Mouse (Mus musculus) urinary bladder, postnatal 4 days (tissue): ENCODE data around the gene Rpl18.

Experiments
- DNase-seq, 2 experiments: peaks; one replicate each; pipeline ENCODE4 v3.0.0; 2021 to 2022; ENCODE audit warnings: low spot score in 2 of 2

The Rpl18 gene

DNA sequence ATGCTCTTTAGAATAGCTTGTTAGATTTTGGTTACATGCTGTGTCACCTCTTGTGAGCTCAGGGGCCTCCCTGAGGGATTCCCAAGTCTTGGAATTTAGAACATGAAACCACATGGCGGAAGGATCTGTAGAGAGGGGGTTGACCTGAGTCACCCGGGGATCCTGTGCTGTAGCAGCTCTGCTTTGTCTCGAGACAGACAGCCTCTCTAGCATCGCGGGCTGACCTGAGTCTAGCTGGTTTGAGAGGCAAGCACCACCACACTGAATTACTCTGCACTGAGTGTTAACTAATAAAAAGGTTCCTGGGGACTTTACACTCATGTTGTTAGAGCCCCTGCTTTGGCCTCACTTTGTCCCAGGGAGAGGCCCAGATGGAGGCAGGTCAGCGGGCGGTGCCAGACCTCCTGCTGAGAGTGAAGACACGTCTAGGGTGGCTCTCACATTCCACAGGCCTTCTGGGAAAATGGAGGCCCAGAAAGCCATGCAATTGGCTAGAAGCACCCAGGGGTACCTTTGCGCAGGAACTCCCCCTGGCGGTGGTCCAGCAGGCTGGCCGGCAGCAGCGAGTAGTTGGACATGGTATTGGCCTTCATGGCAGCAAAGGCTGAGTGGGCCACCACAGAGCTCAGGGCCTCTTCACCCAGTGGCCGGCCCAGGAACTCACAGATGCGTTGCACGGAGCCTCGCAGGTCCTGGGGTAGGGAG is 15.6 kb downstream of the Rpl18 start:
- DNase-seq = no peak

DNA sequence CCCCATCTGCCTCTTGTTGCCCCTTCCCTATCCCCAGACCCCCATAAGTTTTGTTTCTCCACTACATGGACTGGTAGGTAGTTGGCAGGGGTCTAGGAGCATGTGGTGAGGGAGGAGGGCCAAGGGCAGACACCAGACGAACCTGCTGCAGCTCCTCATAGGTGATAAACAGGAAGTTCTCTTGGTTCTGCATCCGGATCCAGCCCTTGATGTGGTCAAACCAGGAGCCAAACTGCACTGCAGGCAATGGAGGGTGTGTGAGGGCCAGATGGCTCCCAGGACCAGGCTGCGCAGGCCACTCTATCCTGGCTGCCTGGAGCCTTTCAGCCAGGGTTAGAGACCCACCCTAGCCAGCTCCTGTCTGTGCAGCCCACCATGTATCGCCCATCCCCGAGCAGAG is 18.2 kb downstream of the Rpl18 start:
- no peak for DNase-seq

DNA sequence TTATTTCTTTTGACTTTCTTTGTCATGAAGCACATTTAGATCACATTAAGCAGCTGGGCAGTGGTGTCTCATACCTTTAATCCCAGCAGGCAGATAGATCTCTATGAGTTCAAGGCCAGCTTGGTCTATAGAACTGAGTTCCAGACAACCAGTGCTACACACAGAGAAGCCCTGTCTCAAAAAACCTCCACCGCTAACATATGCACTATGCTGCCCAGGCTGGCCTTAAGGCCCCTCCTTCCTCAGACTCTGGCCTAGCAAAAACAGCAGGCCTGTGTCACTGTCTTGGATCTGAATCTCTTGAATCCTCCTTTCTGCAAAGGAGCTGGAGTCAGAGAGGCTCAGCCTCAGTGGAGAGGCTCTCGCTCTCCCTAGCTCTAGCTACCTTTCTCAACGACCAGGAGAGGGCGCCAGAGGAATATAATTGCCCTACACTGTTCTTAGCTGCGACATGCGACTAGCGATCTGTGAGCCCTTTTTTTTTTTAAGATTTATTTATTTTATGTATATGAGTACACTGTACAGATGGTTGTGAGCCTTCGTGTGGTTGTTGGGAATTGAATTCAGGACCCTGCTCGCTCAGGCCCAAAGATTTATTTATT is 24.0 kb downstream of the Rpl18 start:
- peak; percentile 64 to 79 for DNase-seq

DNA sequence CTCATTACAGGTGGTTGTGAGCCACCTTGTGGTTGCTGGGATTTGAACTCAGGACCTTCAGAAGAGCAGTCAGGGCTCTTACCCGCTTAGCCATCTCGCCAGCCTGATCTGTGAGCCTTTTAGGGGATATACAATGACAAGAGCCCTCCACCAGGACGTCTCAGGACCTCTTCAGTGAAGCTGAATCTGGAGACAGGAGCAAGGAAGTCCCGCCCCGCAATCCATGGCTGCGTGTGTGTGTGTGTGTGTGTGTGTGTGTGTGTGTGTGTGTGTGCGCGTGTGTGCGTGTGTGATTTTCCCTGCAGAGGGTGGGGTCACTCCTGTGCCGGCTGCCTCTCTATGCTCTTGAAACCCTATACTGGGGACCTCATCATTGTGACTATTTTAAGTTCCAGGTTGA is 24.6 kb downstream of the Rpl18 start:
- DNase-seq = no peak

DNA sequence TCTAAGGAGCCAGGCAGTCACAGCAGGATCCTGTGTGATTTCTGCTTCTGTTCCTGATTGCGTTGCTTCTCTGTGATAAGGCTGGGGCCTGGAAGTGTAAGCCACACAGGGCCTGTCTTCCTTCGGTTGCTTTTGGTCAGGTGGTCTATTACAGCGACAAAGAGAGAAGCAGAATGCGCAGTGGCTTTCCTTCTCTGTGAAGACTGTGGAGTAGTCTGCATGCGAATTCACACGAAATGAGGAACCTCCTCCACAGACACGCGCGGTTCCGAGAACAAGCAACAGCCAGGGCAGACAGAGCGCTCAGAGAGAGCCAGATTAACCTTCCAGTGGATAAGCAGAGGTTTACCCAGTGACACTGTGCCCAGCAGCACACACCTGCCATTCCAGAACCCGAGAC is 26.1 kb downstream of the Rpl18 start:
- DNase-seq = no peak

DNA sequence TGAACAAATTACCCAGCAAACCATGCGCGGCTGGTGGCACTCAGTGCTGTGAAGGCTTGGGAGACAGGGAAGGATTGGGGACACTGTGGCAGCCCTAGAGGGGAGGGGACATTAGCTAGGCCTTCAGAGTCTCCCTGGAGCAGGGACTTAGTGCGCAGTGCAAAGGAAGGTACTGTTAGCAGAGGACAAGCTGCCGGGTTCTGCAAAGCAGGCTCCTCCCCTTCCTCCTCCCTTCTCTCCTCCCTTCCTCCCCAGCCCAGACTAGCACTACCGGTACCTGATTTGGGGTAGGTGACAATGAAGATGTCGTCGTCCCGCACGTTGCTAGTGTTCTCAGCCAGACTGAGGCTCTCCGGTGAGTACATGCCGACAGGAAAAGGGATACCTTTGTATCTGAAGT is 26.5 kb downstream of the Rpl18 start:
- no peak for DNase-seq

DNA sequence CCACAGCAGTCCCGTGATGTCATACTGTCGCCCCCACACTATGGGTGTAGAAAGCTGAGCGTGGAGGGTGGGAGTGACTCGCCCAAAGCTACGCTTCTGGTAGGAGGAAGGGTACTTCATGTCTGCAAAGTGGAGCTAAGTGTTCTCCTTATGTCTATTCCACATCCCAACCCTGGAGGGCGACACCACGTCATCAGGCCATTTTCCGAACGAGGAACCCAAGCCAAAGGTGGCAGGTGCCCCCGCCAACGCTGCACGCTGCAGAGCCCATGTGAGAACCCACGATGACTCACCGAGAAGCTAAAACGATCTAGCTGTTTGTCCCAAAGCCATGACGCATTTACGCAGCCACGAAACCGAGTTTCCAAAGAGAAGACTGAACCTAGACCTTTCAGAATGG is 27.1 kb downstream of the Rpl18 start:
- no peak for DNase-seq

DNA sequence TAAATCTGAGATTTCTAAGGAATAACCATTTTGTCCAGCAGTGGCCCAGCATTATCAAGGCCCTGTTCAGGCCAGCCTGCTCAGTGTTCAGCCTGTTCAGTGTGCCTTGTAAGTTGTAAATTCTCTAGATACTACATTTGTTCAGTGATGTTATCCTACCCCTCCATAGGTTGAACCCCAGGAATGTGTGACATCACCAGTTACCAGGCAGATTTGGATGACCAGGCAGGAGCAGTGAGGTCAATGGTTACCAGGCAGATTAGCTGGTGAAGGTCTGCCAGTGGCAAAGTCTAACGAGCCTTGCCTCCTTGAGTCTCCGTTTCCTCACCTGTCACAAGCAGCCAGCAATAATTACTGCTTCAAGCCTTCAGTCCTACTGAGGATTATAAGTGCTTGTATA is 29.1 kb downstream of the Rpl18 start:
- peak; percentile 76 to 92 for DNase-seq

DNA sequence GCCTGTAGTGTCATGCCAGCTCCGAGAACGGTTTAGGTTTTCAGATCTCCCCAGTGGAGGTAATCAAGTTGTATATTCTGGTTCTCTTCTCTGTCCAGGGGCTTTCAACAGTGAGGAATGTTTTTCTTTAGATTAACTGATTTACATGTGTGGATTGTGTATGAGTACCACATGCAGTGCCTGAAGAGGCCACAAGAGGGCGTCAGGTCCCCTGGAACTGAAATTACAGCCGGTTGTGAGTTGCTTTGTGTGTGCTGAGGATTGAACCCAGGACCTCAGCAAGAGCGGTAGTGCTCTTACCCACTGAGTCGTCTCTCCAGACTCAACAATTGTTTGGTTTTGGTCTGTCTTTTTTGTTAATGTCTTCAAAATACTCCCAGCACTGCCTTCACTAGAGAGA is 31.3 kb downstream of the Rpl18 start:
- DNase-seq = no peak

DNA sequence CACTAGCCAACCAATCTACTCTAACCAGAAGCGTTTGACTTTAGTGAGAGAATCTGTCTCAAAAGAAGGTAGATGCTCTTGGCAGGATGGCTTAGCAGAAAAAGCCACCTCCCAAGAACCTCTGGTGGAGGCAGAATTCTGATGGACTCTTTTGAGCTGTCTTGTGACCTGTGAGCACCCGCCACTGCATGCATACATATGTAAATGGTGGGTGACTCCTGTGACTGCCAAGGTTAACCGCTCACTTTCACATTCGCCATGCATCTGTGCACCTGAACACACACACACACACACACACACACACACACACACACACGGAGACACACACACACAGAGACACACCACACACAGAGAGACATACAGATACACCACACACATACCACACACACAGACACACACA is 32.2 kb downstream of the Rpl18 start:
- no peak for DNase-seq

DNA sequence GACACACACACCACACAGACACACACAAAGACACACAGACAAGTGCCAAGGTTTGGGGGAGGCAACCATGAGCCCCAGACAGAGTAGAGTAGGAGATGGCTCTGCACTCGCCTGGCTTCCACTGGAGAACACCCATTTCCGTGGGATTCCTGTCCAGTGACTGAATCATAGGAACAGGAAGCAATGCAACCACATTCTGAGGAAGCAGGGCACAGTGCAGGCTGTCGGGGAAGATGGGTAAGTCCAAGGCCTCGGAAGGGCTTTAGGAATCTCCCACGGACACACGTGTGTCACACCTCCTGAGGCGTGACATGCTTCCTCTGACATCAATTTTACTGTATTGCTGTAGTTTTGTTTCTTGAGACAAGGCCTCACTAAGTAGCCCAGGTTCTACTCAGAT is 32.9 kb downstream of the Rpl18 start:
- no peak for DNase-seq

DNA sequence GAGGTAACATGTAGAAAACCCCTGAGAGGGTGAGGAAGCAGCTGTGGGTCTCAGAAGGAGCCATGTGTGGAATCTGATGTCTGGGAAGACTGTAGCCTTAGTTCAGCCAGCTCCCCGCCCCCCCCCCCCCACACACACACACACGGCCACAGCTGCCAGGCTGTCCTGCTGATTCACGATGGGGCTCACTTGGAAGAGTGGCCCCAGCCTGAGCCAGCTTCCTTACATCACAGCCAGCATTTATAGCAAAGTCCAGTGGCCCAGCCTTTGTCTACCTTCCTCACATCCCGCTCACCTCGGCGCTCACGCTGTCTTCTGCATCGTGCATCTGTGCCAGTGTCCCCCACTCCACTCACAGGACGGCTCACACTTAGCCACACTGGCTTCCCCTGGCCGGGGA is 34.1 kb downstream of the Rpl18 start:
- DNase-seq = no peak

DNA sequence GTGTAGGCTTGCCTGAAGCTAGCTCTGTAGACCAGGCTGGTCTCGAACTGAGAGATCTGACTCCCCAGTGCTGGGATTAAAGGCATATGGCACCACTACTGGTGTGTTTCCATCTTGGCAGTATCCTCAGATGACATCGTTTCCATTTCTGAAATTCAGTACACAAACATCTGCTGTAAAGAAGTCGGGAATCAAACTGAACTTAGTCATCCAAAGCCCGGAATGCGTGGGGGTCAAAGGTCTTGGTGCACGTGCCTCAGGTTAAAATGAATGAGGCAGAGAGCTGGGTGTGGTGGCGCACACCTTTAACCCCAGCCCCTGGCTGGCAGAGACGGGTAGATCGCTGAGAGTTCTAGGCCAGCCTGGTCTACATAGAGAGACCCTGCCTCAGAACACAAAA is 34.9 kb downstream of the Rpl18 start:
- no peak for DNase-seq

DNA sequence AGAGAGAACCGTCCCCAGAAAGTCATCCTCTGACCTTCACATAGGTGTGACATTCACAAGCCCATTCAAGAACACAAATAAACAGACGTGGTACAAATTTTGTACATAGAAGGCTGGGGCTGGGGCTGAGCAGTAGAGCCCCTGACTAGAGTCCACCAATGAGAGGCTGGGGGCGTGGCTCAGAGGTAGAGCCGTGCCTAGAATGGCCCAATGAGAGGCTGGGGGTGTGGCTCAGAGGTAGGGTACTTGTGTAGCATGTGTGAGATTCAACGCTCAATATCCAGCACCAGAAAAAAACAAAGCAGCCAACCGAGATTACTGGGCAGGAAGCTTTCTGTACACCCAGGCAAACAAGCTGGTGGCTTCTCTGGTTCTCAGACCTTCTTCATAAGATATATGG is 40.4 kb downstream of the Rpl18 start:
- DNase-seq = no peak

DNA sequence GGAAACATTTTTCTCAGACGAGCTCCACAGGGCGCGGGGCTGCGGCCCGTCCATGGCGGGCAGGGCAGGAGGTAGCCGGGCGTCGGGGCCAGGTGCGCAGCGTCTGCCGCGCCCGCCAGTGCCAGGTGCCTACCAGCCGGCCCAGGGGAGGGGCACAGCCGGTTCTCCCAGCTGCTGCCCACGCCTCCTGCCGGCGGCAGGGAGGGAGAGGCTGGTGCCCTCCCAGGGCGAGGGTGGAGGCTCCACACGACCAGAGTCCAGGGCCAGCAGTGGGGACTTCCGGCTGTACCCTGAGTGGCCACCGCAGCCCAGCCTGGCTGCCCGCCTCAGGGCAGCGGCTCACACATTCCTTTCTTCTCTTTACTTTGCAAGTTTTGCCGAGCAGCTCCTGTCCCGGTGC is 44.1 kb downstream of the Rpl18 start:
- DNase-seq = peak in 1 of 2 experiments; percentile 40

DNA sequence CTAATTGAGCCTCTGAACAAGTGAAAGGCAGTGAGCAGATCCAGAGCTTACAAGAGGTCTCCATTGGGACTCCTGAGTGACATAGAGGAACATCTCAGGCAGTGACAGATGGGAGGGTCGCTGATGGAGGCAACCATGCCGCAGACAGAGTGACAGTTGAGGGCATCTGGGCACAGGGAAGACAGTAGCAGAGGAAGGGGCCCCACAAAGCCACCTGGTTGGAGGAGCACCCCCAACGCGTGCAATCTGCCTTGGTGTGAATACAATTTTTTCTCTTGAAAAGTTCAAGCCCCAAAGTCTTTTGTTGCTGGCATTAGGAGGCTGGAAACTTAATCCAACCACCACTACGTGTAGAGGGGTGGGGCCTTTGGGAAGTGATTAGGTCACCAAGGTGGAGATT is 44.9 kb downstream of the Rpl18 start:
- DNase-seq = no peak

DNA sequence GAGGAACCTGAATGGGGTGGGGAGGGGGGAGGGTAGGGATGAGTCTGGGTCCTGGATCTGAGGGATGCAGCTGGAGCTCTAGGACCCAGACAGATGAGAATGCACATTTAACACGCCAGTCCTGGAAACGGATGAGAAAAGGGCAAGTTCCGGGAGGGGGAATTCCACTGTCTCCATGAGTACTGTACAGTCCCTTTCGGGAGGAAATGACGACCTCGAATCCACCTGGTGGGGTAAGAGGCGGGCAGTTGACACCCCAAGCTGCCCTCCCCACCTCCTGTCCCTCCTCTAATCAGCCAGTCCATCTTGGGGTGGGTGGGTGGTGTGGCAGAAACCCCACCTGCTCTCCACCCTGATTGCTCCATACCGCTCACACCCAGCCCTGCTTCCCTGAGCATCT is 50.7 kb downstream of the Rpl18 start:
- no peak for DNase-seq

DNA sequence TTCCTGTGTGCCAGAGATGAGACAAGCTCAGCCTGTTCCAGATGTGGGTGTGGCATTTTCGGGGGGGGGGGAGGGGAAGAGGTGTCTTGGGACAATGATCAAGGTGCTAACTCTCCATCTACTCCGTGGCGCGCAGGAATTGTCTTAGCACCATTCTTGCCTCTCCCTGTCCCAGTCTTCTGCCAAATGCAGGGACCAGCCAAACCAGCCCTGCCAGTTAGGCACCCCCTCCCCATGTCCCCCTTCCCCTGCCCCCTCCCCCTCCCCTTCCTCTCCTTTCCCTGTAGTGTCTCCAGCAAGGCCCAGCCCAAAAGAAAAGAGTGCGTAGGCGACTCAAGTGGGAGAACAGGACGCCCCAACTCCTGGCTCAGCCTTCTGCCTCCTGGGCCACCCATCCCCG is 51.5 kb downstream of the Rpl18 start:
- DNase-seq = no peak

DNA sequence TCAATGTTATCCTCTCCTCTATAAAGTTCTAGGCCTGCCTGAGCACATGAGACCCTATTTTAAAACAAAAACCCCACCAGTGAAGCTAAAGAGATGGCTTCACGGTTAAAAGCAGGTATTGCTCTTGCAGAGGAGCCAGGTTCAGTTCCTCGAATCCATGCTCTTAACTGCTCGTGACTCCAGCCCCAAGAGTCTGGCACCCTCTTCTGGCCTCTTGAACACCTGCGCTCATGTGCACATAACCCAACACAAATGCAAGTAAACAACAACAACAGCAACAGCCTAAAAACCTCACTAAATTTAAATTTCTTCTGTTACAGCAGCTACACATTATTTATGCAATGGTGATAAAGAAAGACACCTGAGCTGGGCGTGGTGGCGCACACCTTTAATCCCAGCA is 52.2 kb downstream of the Rpl18 start:
- DNase-seq = no peak
